Mouse (Mus musculus): Measurements from ENCODE around the gene Trem3.

DNA sequence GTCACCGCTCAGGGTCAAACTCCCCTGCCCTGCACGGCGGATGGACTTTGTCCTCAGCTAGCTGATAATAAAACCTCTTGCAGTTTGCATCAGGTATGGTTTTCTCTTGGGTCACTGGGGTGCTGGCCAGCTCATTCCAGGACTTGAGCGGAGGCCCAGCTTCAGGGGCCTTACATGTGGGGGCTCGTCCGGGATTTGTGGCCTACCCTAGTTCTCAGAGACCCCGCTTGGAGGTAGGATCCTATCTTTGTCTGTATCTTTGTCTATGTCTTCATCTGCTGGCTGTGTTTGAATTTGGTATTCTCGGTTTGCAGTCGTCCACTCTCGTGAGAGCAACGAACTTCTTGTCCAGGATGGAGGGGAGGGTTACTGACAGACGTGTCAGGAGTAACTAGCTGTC, 44.5 kb upstream of the Trem3 start:
- TF ChIP-seq CTCF (IDR thresholded peaks at IDR 0.05; ENCODE audit: insufficient read depth, low read length) (no peak), POLR2A (IDR thresholded peaks at IDR 0.05; ENCODE audit: borderline replicate concordance, extremely low read depth, low read depth, low read length) (no peak)
